Mouse (Mus musculus) liver, embryonic 11.5 days (tissue): ENCODE results near the gene Tfcp2. TPM values are rescaled to one million over a fixed set of nuclear protein-coding genes. Genes with fewer than 3 reads are reported as not detected.
A peak's percentile ranks its signal among the peaks of the same experiment; 100 is the strongest.
"Not testable (repeated sequence)": the region's sequence is repeated elsewhere in the genome, so short reads cannot be mapped to it uniquely, and the experiment has no call there.

Experiments
- ATAC-seq: fragments of 200-750 bp; cut with Nextera tagmentation; replicated peaks from 2 replicates; pipeline ENCODE4 v1.8.0; 2017; ENCODE audit warnings: moderate number of reproducible peaks, mild to moderate bottlenecking, moderate TSS enrichment, moderate library complexity; ENCODE audit not compliant: low FRiP score
- DNase-seq: peaks from one replicate; pipeline ENCODE4 v3.0.0-alpha.2; 2017; ENCODE audit warnings: low spot score
- H3K27ac ChIP-seq: fragments of 300-500 bp; sonication (generic); 2 replicates; pipeline ENCODE4 v1.5.1; 2014; ENCODE audit warnings: mild to moderate bottlenecking, low read depth, low read length, control low read depth
- H3K27me3 ChIP-seq: fragments of 300-500 bp; sonication (generic); replicated peaks from 2 replicates; pipeline ENCODE4 v1.6.1; 2014; ENCODE audit warnings: low read length, mixed read lengths; ENCODE audit not compliant: control insufficient read depth, insufficient read depth
- H3K36me3 ChIP-seq: fragments of 300-500 bp; sonication (generic); 2 replicates; pipeline ENCODE4 v1.6.1; 2014; ENCODE audit warnings: mild to moderate bottlenecking, low read length, moderate library complexity, mixed read lengths; ENCODE audit not compliant: control insufficient read depth, insufficient read depth
- H3K4me1 ChIP-seq: fragments of 300-500 bp; sonication (generic); replicated peaks from 2 replicates; pipeline ENCODE4 v1.6.1; 2014; ENCODE audit warnings: low read length, mixed read lengths; ENCODE audit not compliant: control insufficient read depth, insufficient read depth
- H3K4me2 ChIP-seq: fragments of 300-500 bp; sonication (generic); 2 replicates; pipeline ENCODE4 v1.6.1; 2014; ENCODE audit warnings: mild to moderate bottlenecking, control low read depth, moderate library complexity
- H3K4me3 ChIP-seq: fragments of 300-500 bp; sonication (generic); 2 replicates; pipeline ENCODE4 v1.5.1; 2014; ENCODE audit warnings: low read depth, low read length, control low read depth
- H3K9ac ChIP-seq: fragments of 300-500 bp; sonication (generic); 2 replicates; pipeline ENCODE4 v1.6.1; 2014; ENCODE audit warnings: low read depth, low read length, control low read depth
- H3K9me3 ChIP-seq: fragments of 300-500 bp; sonication (generic); 2 replicates; pipeline ENCODE4 v1.6.1; 2016; ENCODE audit warnings: low read length, inconsistent platforms, mixed read lengths; ENCODE audit not compliant: control insufficient read depth
- WGBS: fragments of 180-500 bp; shearing (Covaris S2); extraction: QIAGEN DNeasy Blood & Tissue Kit; methylation state at CpG from one replicate; pipeline ENCODE4 v1.1.7; 2014; 5-methylcytosine and 5-hydroxymethylcytosine counted together
- polyA plus RNA-seq: library from polyadenylated mRNA; unstranded; fragments of >200 nt; fragmentation: Nextera tagmentation; extraction: Ambion mirVana; gene quantifications from 2 replicates; pipeline ENCODE4 v1.2.1, GENCODE M21; 2014

Gene Tfcp2
- polyA plus RNA-seq, 1 experiment from 2014 or later = 12.8 TPM

GRCm38 (mm10) chr15:100513387-100513786 lies 38.4 kb downstream of the Tfcp2 start:
- ATAC-seq (no peak), DNase-seq (no peak)
- H3K27me3 ChIP-seq = no peaks in the 10 kb centered on the region
- no peak overlapping the region for H3K27ac ChIP-seq
- no peaks in the 10 kb centered on the region for H3K4me1 ChIP-seq
- no peaks in the 10 kb centered on the region for H3K9me3 ChIP-seq
- no peak overlapping the region for H3K4me2 ChIP-seq
- 83% methylated on average over 4 of the region's 4 CpGs for WGBS
- H3K9ac ChIP-seq = no peak overlapping the region
- peaks cover 24% of the 10 kb centered on the region for H3K36me3 ChIP-seq
- H3K4me3 ChIP-seq = no peak overlapping the region

- DNase-seq (no peak), ATAC-seq (no peak)
- no peak overlapping the region for H3K4me2 ChIP-seq
- no peak overlapping the region for H3K27ac ChIP-seq
- H3K9me3 ChIP-seq = no peaks in the 10 kb centered on the region
- no peak overlapping the region for H3K9ac ChIP-seq
- peaks cover 28% of the 10 kb centered on the region for H3K36me3 ChIP-seq
- no peaks in the 10 kb centered on the region for H3K27me3 ChIP-seq
- no peak overlapping the region for H3K4me3 ChIP-seq
- H3K4me1 ChIP-seq = no peaks in the 10 kb centered on the region
- 93% methylated on average over 11 of the region's 11 CpGs for WGBS
Observed at GRCm38 (mm10) chr15:100510072-100510471, 41.7 kb downstream of the Tfcp2 start.

GRCm38 (mm10) chr15:100508454-100509167 lies 43.2 kb downstream of the Tfcp2 start:
- H3K9me3 ChIP-seq = no peaks in the 10 kb centered on the region
- WGBS = 85% methylated on average over 13 of the region's 13 CpGs
- H3K4me3 ChIP-seq = no peak overlapping the region
- H3K4me2 ChIP-seq = no peak overlapping the region
- H3K36me3 ChIP-seq = peaks cover 30% of the 10 kb centered on the region
- no peaks in the 10 kb centered on the region for H3K27me3 ChIP-seq
- no peaks in the 10 kb centered on the region for H3K4me1 ChIP-seq
- DNase-seq (no peak), ATAC-seq (no peak)
- H3K27ac ChIP-seq = no peak overlapping the region
- H3K9ac ChIP-seq = no peak overlapping the region

- not testable (repeated sequence) for H3K27ac ChIP-seq, ATAC-seq, DNase-seq, H3K27me3 ChIP-seq, H3K4me2 ChIP-seq, H3K36me3 ChIP-seq, H3K9me3 ChIP-seq, H3K4me1 ChIP-seq, H3K9ac ChIP-seq, H3K4me3 ChIP-seq
- WGBS = 83% methylated on average over 8 of the region's 8 CpGs
Observed at GRCm38 (mm10) chr15:100499506-100499905, 52.3 kb downstream of the Tfcp2 start.

- peak within 1 kb of the TSS; percentile 99 for H3K4me2 ChIP-seq
- DNase-seq (peak; percentile 94), ATAC-seq (peak; percentile 98)
- peak within 1 kb of the TSS; percentile 77 for H3K27ac ChIP-seq
- H3K9me3 ChIP-seq = no peaks in the 10 kb centered on the region
- H3K4me1 ChIP-seq = peaks cover 18% of the 10 kb centered on the region
- no peaks in the 10 kb centered on the region for H3K27me3 ChIP-seq
- H3K9ac ChIP-seq = peak within 1 kb of the TSS; percentile 85
- WGBS = under 1% methylated on average over 39 of the region's 40 CpGs
- H3K36me3 ChIP-seq = 0 out of 2 replicates have a peak, but pooled peaks cover 2% of the 10 kb centered on the region
- H3K4me3 ChIP-seq = peak within 1 kb of the TSS; percentile 76
Observed at GRCm38 (mm10) chr15:100495102-100495501, 56.7 kb downstream of the Tfcp2 start, which contains the start of gene Csrnp2. Csrnp2 (minus strand) TSS chr15:100495488.

- ATAC-seq (peak; percentile 66), DNase-seq (no peak)
- Histone ChIP-seq H3K9me3 (no peaks in the 10 kb centered on the region), H3K4me1 (peaks cover 18% of the 10 kb centered on the region), H3K27ac (peak overlapping the region; percentile 77), H3K27me3 (no peaks in the 10 kb centered on the region), H3K4me3 (peak overlapping the region; percentile 76), H3K9ac (peak overlapping the region; percentile 85), H3K36me3 (0 out of 2 replicates have a peak, but pooled peaks cover 2% of the 10 kb centered on the region), H3K4me2 (peak overlapping the region; percentile 99)
- under 1% methylated on average over 29 of the region's 29 CpGs for WGBS
Observed at GRCm38 (mm10) chr15:100494647-100495046, 57.2 kb downstream of the Tfcp2 start.

- Histone ChIP-seq H3K4me2 (no peak overlapping the region), H3K4me3 (no peak overlapping the region), H3K9me3 (no peaks in the 10 kb centered on the region), H3K36me3 (no peaks in the 10 kb centered on the region; the same call in 1 of the 2 replicates), H3K4me1 (peaks cover 21% of the 10 kb centered on the region), H3K27ac (no peak overlapping the region), H3K9ac (no peak overlapping the region), H3K27me3 (no peaks in the 10 kb centered on the region)
- 85% methylated on average over 9 of the region's 9 CpGs for WGBS
- ATAC-seq = no peak
- no peak for DNase-seq
Observed at GRCm38 (mm10) chr15:100491966-100492365, 59.8 kb downstream of the Tfcp2 start.

GRCm38 (mm10) chr15:100489263-100489662 lies 62.5 kb downstream of the Tfcp2 start:
- H3K36me3 ChIP-seq = no peaks in the 10 kb centered on the region; the same call in 1 of the 2 replicates
- H3K9ac ChIP-seq = no peak overlapping the region
- no peak overlapping the region for H3K4me3 ChIP-seq
- no peaks in the 10 kb centered on the region for H3K9me3 ChIP-seq
- DNase-seq (no peak), ATAC-seq (no peak)
- peaks cover 17% of the 10 kb centered on the region for H3K4me1 ChIP-seq
- H3K27me3 ChIP-seq = no peaks in the 10 kb centered on the region
- WGBS = 82% methylated on average over 15 of the region's 15 CpGs
- no peak overlapping the region for H3K27ac ChIP-seq
- H3K4me2 ChIP-seq = no peak overlapping the region

- H3K27me3 ChIP-seq, H3K9me3 ChIP-seq, H3K4me2 ChIP-seq, DNase-seq, H3K27ac ChIP-seq, H3K4me1 ChIP-seq, H3K9ac ChIP-seq, ATAC-seq, H3K4me3 ChIP-seq, H3K36me3 ChIP-seq: not testable (repeated sequence)
- 89% methylated on average over 1 of the region's 1 CpGs for WGBS
Observed at GRCm38 (mm10) chr15:100488297-100488696, 63.5 kb downstream of the Tfcp2 start.
